Mouse (Mus musculus): ENCODE measurements around the gene Ssh3.

DNA sequence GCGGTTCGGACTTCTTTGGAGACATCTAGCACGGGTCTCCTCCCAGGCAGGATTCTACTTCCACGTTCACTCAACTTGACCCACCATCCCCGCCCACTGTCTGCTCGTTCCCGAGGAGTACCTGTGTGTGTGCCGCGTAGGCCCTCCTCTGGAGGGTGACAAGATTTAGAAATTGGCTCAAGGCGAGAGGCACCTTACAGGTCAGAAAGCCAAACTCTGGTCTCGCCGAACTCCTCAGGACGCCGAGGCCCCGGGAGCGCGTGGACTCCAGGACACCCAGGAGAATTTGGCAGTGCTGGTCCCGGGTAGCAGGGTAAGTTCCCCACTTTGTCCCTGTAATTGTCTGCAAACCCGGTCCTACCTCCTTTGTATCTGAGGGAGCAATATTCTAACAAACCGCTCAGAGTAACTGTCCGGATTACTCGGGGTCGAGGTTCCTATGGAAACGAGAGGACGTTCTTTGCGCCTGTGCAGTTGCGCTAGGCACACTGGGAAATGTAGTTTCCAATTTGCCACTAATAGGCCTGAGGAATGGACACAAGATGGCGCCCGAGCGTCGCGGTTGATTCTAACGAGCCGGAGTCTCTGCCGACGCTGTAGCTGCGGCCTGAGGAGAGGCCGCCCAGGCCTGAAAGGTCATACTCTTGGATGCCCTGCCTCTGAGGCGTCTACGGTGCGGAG lies 11.6 kb downstream of the Ssh3 start:
- TF ChIP-seq CTCF (IDR thresholded peaks at IDR 0.05; ENCODE audit: borderline replicate concordance, insufficient read depth, low read depth, low read length) (peak; percentile 96), POLR2A (IDR thresholded peaks at IDR 0.05; ENCODE audit: borderline replicate concordance, insufficient read depth, low read length) (0 out of 2 replicates have a peak, but pooled peaks have one; percentile 39)
